Mouse (Mus musculus) intestine, embryonic 16.5 days (tissue): ENCODE data around the gene Lrpprc. TPM values are rescaled to one million over a fixed set of nuclear protein-coding genes. Genes with fewer than 3 reads are reported as not detected.

ENCODE experiments used
- ATAC-seq: fragments of 200-750 bp; cut with Nextera tagmentation; 2 replicates; pipeline ENCODE4 v1.8.0; 2017; ENCODE audit warnings: moderate TSS enrichment, moderate library complexity
- H3K27ac ChIP-seq: fragments of 300-500 bp; sonication (generic); 2 replicates; pipeline ENCODE4 v1.5.1; 2014; ENCODE audit warnings: mild to moderate bottlenecking, low read length
- H3K27me3 ChIP-seq: fragments of 300-500 bp; sonication (generic); replicated peaks from 2 replicates; pipeline ENCODE4 v1.6.1; 2014; ENCODE audit warnings: low read length, control low read depth, mixed read lengths; ENCODE audit not compliant: control insufficient read depth, insufficient read depth
- H3K36me3 ChIP-seq: fragments of 300-500 bp; sonication (generic); 2 replicates; pipeline ENCODE4 v1.6.1; 2014; ENCODE audit warnings: low read length, control low read depth; ENCODE audit not compliant: control insufficient read depth, insufficient read depth
- H3K4me1 ChIP-seq: fragments of 300-500 bp; sonication (generic); 2 replicates; pipeline ENCODE4 v1.6.1; 2014; ENCODE audit warnings: low read length, control low read depth, mixed read lengths; ENCODE audit not compliant: control insufficient read depth, insufficient read depth
- H3K4me2 ChIP-seq: fragments of 300-500 bp; sonication (generic); 2 replicates; pipeline ENCODE4 v1.6.1; 2014; ENCODE audit warnings: low read depth, low read length, control low read depth
- H3K4me3 ChIP-seq: fragments of 300-500 bp; sonication (generic); 2 replicates; pipeline ENCODE4 v1.5.1; 2014; ENCODE audit warnings: mild to moderate bottlenecking, low read length
- H3K9ac ChIP-seq: fragments of 300-500 bp; sonication (generic); 2 replicates; pipeline ENCODE4 v1.6.1; 2014; ENCODE audit warnings: low read depth, low read length
- H3K9me3 ChIP-seq: fragments of 300-500 bp; sonication (generic); 2 replicates; pipeline ENCODE4 v1.6.1; 2016; ENCODE audit warnings: low read length, control low read depth; ENCODE audit not compliant: control insufficient read depth
- WGBS: fragments of 180-500 bp; shearing (Covaris S2); extraction: QIAGEN DNeasy Blood & Tissue Kit; methylation state at CpG from one replicate; pipeline ENCODE4 v1.1.7; 2014; 5-methylcytosine and 5-hydroxymethylcytosine counted together
- polyA plus RNA-seq: library from polyadenylated mRNA; unstranded; fragments of >200 nt; fragmentation: Nextera tagmentation; extraction: Ambion mirVana; gene quantifications from 2 replicates; pipeline ENCODE4 v1.2.1, GENCODE M21; 2015

Gene Lrpprc
- polyA plus RNA-seq, 1 experiment from 2014 or later: 54.5 TPM

DNA sequence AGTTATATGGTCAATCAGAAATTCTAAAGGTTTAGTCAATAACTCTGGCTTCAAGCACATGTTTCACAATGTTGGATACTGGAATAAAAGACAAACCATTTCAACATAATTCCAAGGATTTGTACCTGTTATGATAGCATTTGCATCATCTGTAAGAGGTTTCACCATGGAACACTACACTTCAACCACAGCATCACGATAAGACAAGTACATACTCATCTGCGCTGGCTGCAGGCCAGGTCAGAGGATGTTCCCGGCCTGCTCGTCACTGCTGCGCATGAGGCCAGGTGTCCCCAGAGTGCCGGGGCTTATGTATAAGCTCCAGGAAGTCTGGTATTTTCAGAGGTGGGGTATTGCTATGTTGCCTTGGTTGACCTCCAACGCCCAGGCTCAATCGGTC lies 58.0 kb downstream of the Lrpprc start:
- ATAC-seq: no peak
- Histone ChIP-seq H3K36me3 (peaks cover 4% of the 10 kb centered on the region; the same call in 1 of the 2 replicates), H3K4me1 (0 out of 2 replicates have a peak, but pooled peaks cover 2% of the 10 kb centered on the region), H3K27ac (no peak overlapping the region), H3K4me2 (no peak overlapping the region), H3K27me3 (no peaks in the 10 kb centered on the region), H3K9me3 (no peaks in the 10 kb centered on the region), H3K4me3 (no peak overlapping the region), H3K9ac (no peak overlapping the region)
- 86% methylated on average over 8 of the region's 8 CpGs for WGBS

DNA sequence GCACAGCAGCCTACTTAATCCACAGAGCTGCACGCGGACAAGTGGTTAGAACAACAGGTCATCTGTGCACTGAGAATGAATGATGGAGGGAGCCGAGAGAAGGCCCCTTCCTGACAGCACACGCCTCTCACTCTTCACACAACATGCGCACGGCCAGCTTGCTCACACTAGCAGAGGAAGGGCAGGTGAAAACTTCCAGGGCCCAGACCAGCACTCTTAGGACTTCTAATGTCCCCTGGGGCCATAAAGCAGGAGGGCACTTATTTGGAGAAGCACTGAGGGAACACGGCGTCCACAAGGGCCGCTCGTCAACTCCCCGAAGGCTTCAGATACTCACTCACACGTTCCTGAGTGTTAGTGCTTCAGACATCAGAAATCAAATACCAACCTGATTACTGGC lies 59.2 kb downstream of the Lrpprc start:
- H3K4me2 ChIP-seq: no peak overlapping the region
- H3K27ac ChIP-seq: no peak overlapping the region
- no peaks in the 10 kb centered on the region for H3K9me3 ChIP-seq
- peaks cover 4% of the 10 kb centered on the region; the same call in 1 of the 2 replicates for H3K36me3 ChIP-seq
- 0 out of 2 replicates have a peak, but pooled peaks cover 2% of the 10 kb centered on the region for H3K4me1 ChIP-seq
- no peaks in the 10 kb centered on the region for H3K27me3 ChIP-seq
- 84% methylated on average over 12 of the region's 12 CpGs for WGBS
- H3K9ac ChIP-seq: no peak overlapping the region
- ATAC-seq: no peak
- no peak overlapping the region for H3K4me3 ChIP-seq

DNA sequence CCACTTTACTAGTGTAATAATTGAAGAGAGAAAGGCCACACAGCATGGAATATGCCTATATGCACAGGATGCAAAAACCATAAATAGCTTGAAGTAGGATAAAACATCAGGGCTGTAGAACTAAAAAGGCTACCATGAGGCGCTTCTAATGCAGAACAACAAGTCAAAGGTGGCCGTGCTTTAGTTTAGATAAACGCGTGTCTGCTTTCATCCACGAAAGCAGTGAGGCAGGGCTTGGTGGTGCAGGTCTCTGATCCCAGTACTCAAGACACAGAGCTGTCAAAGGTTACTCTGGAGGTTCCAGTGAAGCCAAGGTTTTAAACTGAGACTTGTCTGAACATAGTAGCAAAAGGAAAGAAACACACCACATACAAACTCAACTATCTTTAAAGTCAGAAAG lies 61.4 kb downstream of the Lrpprc start:
- Histone ChIP-seq H3K9ac (no peak overlapping the region), H3K36me3 (peaks cover 4% of the 10 kb centered on the region; the same call in 1 of the 2 replicates), H3K4me3 (no peak overlapping the region), H3K4me1 (no peaks in the 10 kb centered on the region), H3K9me3 (no peaks in the 10 kb centered on the region), H3K4me2 (no peak overlapping the region), H3K27me3 (no peaks in the 10 kb centered on the region), H3K27ac (no peak overlapping the region)
- ATAC-seq: no peak
- WGBS: 86% methylated on average over 5 of the region's 5 CpGs

DNA sequence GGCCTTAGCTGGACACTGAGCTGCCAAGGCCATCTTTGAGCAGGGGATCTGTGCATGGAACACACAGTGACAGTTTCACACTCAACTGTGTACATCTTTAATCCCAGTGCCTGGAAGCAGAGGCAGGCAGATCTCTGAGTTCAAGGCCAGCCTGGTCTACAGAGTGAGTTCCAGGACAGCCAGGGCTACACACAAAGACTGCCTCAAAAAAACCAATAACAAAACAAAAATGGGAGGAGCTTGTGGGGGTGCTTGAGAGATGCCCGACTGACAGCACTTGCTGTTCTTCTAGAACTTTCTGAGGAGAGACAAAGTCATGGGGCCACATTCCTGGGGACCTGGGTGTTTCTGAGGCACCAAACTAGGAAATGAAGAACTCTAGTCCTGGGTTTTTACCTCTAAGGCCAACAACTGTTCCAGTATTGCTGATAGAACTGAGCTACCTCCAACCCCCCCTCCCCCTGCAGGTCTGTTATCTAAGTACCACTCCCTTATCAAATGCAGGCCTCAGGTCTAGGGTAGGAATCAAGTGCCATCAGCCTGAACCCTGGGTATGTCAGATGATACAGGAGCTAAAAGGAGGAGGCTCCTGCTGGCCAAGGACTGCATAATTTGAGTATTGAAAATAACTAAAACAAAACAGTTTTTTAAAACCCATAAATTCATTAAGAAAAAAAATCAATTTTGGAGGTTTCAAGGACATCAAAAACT lies 62.2 kb downstream of the Lrpprc start:
- Histone ChIP-seq H3K27me3 (no peaks in the 10 kb centered on the region), H3K27ac (no peak overlapping the region), H3K4me3 (no peak overlapping the region), H3K4me1 (no peaks in the 10 kb centered on the region), H3K4me2 (no peak overlapping the region), H3K9ac (no peak overlapping the region), H3K9me3 (no peaks in the 10 kb centered on the region), H3K36me3 (peaks cover 4% of the 10 kb centered on the region; the same call in 1 of the 2 replicates)
- WGBS: 71% methylated on average over 1 of the region's 1 CpGs
- ATAC-seq: peak; percentile 52; the same call in 1 of the 2 replicates

DNA sequence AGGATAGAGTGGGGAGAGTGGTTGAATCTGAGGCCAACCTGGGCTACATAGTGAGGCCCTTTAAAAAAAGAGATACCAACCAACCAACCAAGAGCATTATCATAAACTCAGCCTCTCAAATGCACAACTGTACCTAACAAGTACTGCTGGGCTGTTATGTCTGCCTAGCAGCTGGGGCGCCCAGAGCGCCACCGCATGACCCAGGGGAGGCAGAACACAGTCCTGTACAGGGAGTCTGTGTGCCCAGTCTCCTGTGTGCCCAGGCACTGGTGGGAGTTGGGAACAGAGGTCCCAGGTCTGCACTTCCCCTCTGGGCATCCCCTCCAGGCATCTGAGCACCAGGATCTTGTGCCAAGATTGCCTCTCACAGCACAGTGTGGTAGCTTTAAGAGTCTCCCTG lies 65.4 kb downstream of the Lrpprc start:
- H3K4me2 ChIP-seq: no peak overlapping the region
- no peaks in the 10 kb centered on the region for H3K9me3 ChIP-seq
- WGBS: 93% methylated on average over 3 of the region's 3 CpGs
- no peaks in the 10 kb centered on the region for H3K4me1 ChIP-seq
- no peak overlapping the region for H3K4me3 ChIP-seq
- H3K27me3 ChIP-seq: no peaks in the 10 kb centered on the region
- H3K36me3 ChIP-seq: peaks cover 12% of the 10 kb centered on the region
- H3K27ac ChIP-seq: no peak overlapping the region
- no peak for ATAC-seq
- no peak overlapping the region for H3K9ac ChIP-seq

DNA sequence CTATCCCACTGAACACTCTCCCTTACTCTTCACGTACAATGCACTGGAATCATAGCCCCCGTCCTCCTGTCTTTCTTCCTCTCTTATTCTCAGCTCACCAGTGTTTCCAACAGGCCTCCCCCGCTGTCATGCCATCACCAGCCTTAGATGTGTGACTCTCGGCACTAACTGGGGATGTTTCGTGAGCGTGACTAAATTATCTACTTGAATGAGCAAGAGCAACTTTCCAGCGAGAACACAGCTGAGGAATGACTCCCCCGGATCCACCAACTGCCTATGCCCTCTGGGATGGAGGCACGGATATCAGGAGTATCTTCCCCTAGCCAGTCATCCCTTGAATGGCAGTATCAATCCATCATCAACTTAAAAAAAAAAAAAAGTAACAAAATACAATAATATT lies 66.6 kb downstream of the Lrpprc start:
- Histone ChIP-seq H3K4me3 (no peak overlapping the region), H3K27ac (no peak overlapping the region), H3K4me2 (no peak overlapping the region), H3K9me3 (no peaks in the 10 kb centered on the region), H3K36me3 (peaks cover 12% of the 10 kb centered on the region), H3K27me3 (no peaks in the 10 kb centered on the region), H3K9ac (no peak overlapping the region), H3K4me1 (no peaks in the 10 kb centered on the region)
- WGBS: 86% methylated on average over 9 of the region's 9 CpGs
- no peak for ATAC-seq

DNA sequence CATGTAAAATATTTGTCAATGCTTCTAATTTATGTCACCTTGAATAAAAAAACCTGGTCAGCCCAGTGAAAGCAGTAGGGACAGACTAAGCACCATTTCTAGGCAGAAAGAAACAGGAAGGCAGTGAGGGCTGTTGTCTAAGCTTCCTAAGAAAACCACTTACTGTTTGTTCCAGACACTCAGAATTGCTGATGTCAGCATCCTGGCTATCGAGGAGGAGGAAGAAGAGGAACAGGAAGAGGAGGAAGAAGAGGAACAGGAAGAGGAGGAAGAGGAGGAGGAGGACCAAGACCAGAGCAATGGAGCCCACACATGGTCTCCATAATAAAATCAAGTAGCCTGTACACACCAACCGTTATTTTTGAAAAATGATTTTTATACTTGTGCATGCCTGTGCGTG lies 71.5 kb downstream of the Lrpprc start:
- Histone ChIP-seq H3K27me3 (no peaks in the 10 kb centered on the region), H3K27ac (no peak overlapping the region), H3K36me3 (peaks cover 12% of the 10 kb centered on the region), H3K4me2 (no peak overlapping the region), H3K4me1 (no peaks in the 10 kb centered on the region), H3K9me3 (no peaks in the 10 kb centered on the region), H3K9ac (no peak overlapping the region), H3K4me3 (no peak overlapping the region)
- no peak for ATAC-seq
- 74% methylated on average over 3 of the region's 3 CpGs for WGBS

DNA sequence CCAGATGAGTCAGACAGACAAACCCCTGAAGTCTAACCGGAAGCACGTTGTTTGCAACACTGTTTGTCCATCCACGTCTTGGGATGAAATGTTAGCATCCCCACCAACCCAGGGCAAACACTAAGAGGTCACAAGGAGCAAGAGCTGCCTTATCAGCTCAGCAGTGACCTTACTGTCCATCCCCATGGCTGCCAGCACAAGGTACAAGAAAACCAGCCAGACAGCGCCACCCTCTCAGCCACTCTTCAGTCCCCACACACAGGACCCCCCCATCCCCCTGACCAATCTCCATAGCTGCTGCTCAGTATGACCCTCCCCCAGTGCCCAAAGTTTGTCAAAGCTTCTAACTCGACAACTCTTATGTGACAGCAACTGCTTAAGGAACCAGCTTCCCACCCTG lies 73.2 kb downstream of the Lrpprc start:
- Histone ChIP-seq H3K27ac (no peak overlapping the region), H3K9me3 (no peaks in the 10 kb centered on the region), H3K4me2 (no peak overlapping the region), H3K4me3 (no peak overlapping the region), H3K9ac (no peak overlapping the region), H3K4me1 (no peaks in the 10 kb centered on the region), H3K36me3 (peaks cover 15% of the 10 kb centered on the region), H3K27me3 (no peaks in the 10 kb centered on the region)
- no peak for ATAC-seq
- 73% methylated on average over 5 of the region's 5 CpGs for WGBS

DNA sequence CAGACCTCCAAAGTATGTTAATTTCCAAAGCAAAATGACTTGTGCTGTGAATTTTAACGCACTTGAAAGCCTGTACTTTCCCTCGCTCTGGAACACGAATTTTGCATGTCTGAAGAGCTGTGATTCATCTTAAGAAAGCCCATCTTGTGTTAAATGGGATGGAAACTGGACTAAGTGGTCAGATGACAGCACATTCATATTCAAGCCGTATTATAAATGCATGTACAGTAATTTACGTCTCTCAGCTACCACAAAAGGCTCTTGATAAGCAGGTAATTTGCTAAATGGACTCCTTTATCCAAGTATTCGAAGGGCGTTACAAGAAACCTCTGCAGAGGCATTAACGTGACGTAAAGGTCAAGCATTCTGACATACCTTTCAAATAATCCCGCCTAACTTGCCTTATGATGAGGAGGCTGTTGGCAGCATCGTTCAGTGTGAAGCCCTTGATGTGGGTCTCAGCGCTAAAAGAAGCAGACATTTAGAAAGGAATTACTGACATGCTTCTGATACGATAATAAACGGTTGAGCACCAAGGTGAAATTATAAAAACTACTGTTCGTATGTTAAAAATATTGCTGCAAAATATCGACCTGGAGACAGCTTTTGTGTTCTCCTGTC lies 74.2 kb downstream of the Lrpprc start:
- no peak overlapping the region for H3K27ac ChIP-seq
- no peaks in the 10 kb centered on the region for H3K27me3 ChIP-seq
- H3K36me3 ChIP-seq: peaks cover 9% of the 10 kb centered on the region
- 75% methylated on average over 16 of the region's 16 CpGs for WGBS
- no peaks in the 10 kb centered on the region for H3K4me1 ChIP-seq
- no peak overlapping the region for H3K9ac ChIP-seq
- ATAC-seq: no peak
- H3K4me3 ChIP-seq: no peak overlapping the region
- no peaks in the 10 kb centered on the region for H3K9me3 ChIP-seq
- no peak overlapping the region for H3K4me2 ChIP-seq
